Mouse (Mus musculus): ENCODE data around the gene Gse1. TPM values are rescaled to one million over a fixed set of nuclear protein-coding genes. Genes with fewer than 3 reads are reported as not detected.

Gene Gse1
- polyA plus RNA-seq, 1 experiment from 2014 or later, result 10.2 TPM

GRCm38 (mm10) chr8:120543416-120544055, 315.3 kb downstream of the Gse1 start:
- Histone ChIP-seq H3K9me3 (ENCODE audit: control insufficient read depth, low read length) (no peaks in the 10 kb centered on the region), H3K36me3 (ENCODE audit: control insufficient read depth, insufficient read depth, low read length) (no peaks in the 10 kb centered on the region), H3K9ac (ENCODE audit: low read length) (no peak overlapping the region), H3K27me3 (ENCODE audit: control insufficient read depth, insufficient read depth, low read depth, low read length) (no peaks in the 10 kb centered on the region), H3K4me1 (replicated peaks; ENCODE audit: control insufficient read depth, insufficient read depth, low read length) (peaks cover 57% of the 10 kb centered on the region), H3K27ac (ENCODE audit: low read length) (no peak overlapping the region), H3K4me2 (ENCODE audit: low read depth, low read length) (no peak overlapping the region), H3K4me3 (ENCODE audit: low read length) (no peak overlapping the region)
- 56% methylated on average over 8 of the region's 8 CpGs for WGBS
- ATAC-seq (ENCODE audit: low read depth), result no peak

GRCm38 (mm10) chr8:120544155-120544554, 315.9 kb downstream of the Gse1 start:
- Histone ChIP-seq H3K9me3 (ENCODE audit: control insufficient read depth, low read length) (no peaks in the 10 kb centered on the region), H3K36me3 (ENCODE audit: control insufficient read depth, insufficient read depth, low read length) (no peaks in the 10 kb centered on the region), H3K4me2 (ENCODE audit: low read depth, low read length) (no peak overlapping the region), H3K27me3 (ENCODE audit: control insufficient read depth, insufficient read depth, low read depth, low read length) (no peaks in the 10 kb centered on the region), H3K4me3 (ENCODE audit: low read length) (no peak overlapping the region), H3K9ac (ENCODE audit: low read length) (no peak overlapping the region), H3K27ac (ENCODE audit: low read length) (no peak overlapping the region), H3K4me1 (replicated peaks; ENCODE audit: control insufficient read depth, insufficient read depth, low read length) (peaks cover 54% of the 10 kb centered on the region)
- 82% methylated on average over 5 of the region's 5 CpGs for WGBS
- no peak for ATAC-seq (ENCODE audit: low read depth)

GRCm38 (mm10) chr8:120547562-120547961, 319.3 kb downstream of the Gse1 start:
- Histone ChIP-seq H3K4me2 (ENCODE audit: low read depth, low read length) (no peak overlapping the region), H3K27me3 (ENCODE audit: control insufficient read depth, insufficient read depth, low read depth, low read length) (no peaks in the 10 kb centered on the region), H3K4me1 (replicated peaks; ENCODE audit: control insufficient read depth, insufficient read depth, low read length) (peaks cover 55% of the 10 kb centered on the region), H3K4me3 (ENCODE audit: low read length) (no peak overlapping the region), H3K9me3 (ENCODE audit: control insufficient read depth, low read length) (no peaks in the 10 kb centered on the region), H3K9ac (ENCODE audit: low read length) (no peak overlapping the region), H3K36me3 (ENCODE audit: control insufficient read depth, insufficient read depth, low read length) (no peaks in the 10 kb centered on the region), H3K27ac (ENCODE audit: low read length) (no peak overlapping the region)
- no peak for ATAC-seq (ENCODE audit: low read depth)
- WGBS, result 58% methylated on average over 9 of the region's 9 CpGs

GRCm38 (mm10) chr8:120548313-120548761, 320.1 kb downstream of the Gse1 start:
- 51% methylated on average over 16 of the region's 16 CpGs for WGBS
- no peak overlapping the region for H3K9ac ChIP-seq (ENCODE audit: low read length)
- H3K36me3 ChIP-seq (ENCODE audit: control insufficient read depth, insufficient read depth, low read length), result no peaks in the 10 kb centered on the region
- no peak for ATAC-seq (ENCODE audit: low read depth)
- no peak overlapping the region for H3K27ac ChIP-seq (ENCODE audit: low read length)
- H3K4me3 ChIP-seq (ENCODE audit: low read length), result no peak overlapping the region
- H3K27me3 ChIP-seq (ENCODE audit: control insufficient read depth, insufficient read depth, low read depth, low read length), result no peaks in the 10 kb centered on the region
- no peak overlapping the region for H3K4me2 ChIP-seq (ENCODE audit: low read depth, low read length)
- H3K9me3 ChIP-seq (ENCODE audit: control insufficient read depth, low read length), result no peaks in the 10 kb centered on the region
- peaks cover 47% of the 10 kb centered on the region for H3K4me1 ChIP-seq (replicated peaks; ENCODE audit: control insufficient read depth, insufficient read depth, low read length)

GRCm38 (mm10) chr8:120549321-120549921, 321.2 kb downstream of the Gse1 start:
- Histone ChIP-seq H3K27me3 (ENCODE audit: control insufficient read depth, insufficient read depth, low read depth, low read length) (no peaks in the 10 kb centered on the region), H3K9me3 (ENCODE audit: control insufficient read depth, low read length) (no peaks in the 10 kb centered on the region), H3K36me3 (ENCODE audit: control insufficient read depth, insufficient read depth, low read length) (peaks cover 6% of the 10 kb centered on the region; the same call in 1 of the 2 replicates), H3K4me2 (ENCODE audit: low read depth, low read length) (peak overlapping the region; percentile 33), H3K27ac (ENCODE audit: low read length) (no peak overlapping the region), H3K4me1 (replicated peaks; ENCODE audit: control insufficient read depth, insufficient read depth, low read length) (peaks cover 43% of the 10 kb centered on the region), H3K9ac (ENCODE audit: low read length) (0 out of 2 replicates have a peak overlapping the region, but pooled peaks have one; percentile 2), H3K4me3 (ENCODE audit: low read length) (no peak overlapping the region)
- ATAC-seq (ENCODE audit: low read depth), result peak; percentile 32; the same call in 1 of the 2 replicates
- WGBS, result 23% methylated on average over 23 of the region's 25 CpGs

GRCm38 (mm10) chr8:120549922-120550321, 321.7 kb downstream of the Gse1 start:
- H3K27me3 ChIP-seq (ENCODE audit: control insufficient read depth, insufficient read depth, low read depth, low read length), result no peaks in the 10 kb centered on the region
- no peaks in the 10 kb centered on the region for H3K9me3 ChIP-seq (ENCODE audit: control insufficient read depth, low read length)
- H3K36me3 ChIP-seq (ENCODE audit: control insufficient read depth, insufficient read depth, low read length), result peaks cover 6% of the 10 kb centered on the region; the same call in 1 of the 2 replicates
- peaks cover 43% of the 10 kb centered on the region for H3K4me1 ChIP-seq (replicated peaks; ENCODE audit: control insufficient read depth, insufficient read depth, low read length)
- no peak overlapping the region for H3K27ac ChIP-seq (ENCODE audit: low read length)
- no peak overlapping the region for H3K9ac ChIP-seq (ENCODE audit: low read length)
- 33% methylated on average over 11 of the region's 11 CpGs for WGBS
- H3K4me3 ChIP-seq (ENCODE audit: low read length), result no peak overlapping the region
- no peak overlapping the region for H3K4me2 ChIP-seq (ENCODE audit: low read depth, low read length)
- no peak for ATAC-seq (ENCODE audit: low read depth)

- Histone ChIP-seq H3K9ac (ENCODE audit: low read length) (no peak overlapping the region), H3K36me3 (ENCODE audit: control insufficient read depth, insufficient read depth, low read length) (peaks cover 6% of the 10 kb centered on the region; the same call in 1 of the 2 replicates), H3K4me1 (replicated peaks; ENCODE audit: control insufficient read depth, insufficient read depth, low read length) (peaks cover 42% of the 10 kb centered on the region), H3K27me3 (ENCODE audit: control insufficient read depth, insufficient read depth, low read depth, low read length) (no peaks in the 10 kb centered on the region), H3K4me3 (ENCODE audit: low read length) (no peak overlapping the region), H3K4me2 (ENCODE audit: low read depth, low read length) (no peak overlapping the region), H3K9me3 (ENCODE audit: control insufficient read depth, low read length) (no peaks in the 10 kb centered on the region), H3K27ac (ENCODE audit: low read length) (no peak overlapping the region)
- no peak for ATAC-seq (ENCODE audit: low read depth)
- 40% methylated on average over 12 of the region's 12 CpGs for WGBS
Measured at GRCm38 (mm10) chr8:120550430-120550829, 322.2 kb downstream of the Gse1 start.

GRCm38 (mm10) chr8:120550937-120551676, 322.9 kb downstream of the Gse1 start:
- ATAC-seq (ENCODE audit: low read depth), result no peak
- H3K9ac ChIP-seq (ENCODE audit: low read length), result no peak overlapping the region
- H3K36me3 ChIP-seq (ENCODE audit: control insufficient read depth, insufficient read depth, low read length), result peaks cover 6% of the 10 kb centered on the region; the same call in 1 of the 2 replicates
- no peaks in the 10 kb centered on the region for H3K27me3 ChIP-seq (ENCODE audit: control insufficient read depth, insufficient read depth, low read depth, low read length)
- H3K27ac ChIP-seq (ENCODE audit: low read length), result no peak overlapping the region
- peaks cover 46% of the 10 kb centered on the region for H3K4me1 ChIP-seq (replicated peaks; ENCODE audit: control insufficient read depth, insufficient read depth, low read length)
- no peaks in the 10 kb centered on the region for H3K9me3 ChIP-seq (ENCODE audit: control insufficient read depth, low read length)
- no peak overlapping the region for H3K4me3 ChIP-seq (ENCODE audit: low read length)
- no peak overlapping the region for H3K4me2 ChIP-seq (ENCODE audit: low read depth, low read length)
- WGBS, result 71% methylated on average over 11 of the region's 11 CpGs

- no peak for ATAC-seq (ENCODE audit: low read depth)
- no peak overlapping the region for H3K27ac ChIP-seq (ENCODE audit: low read length)
- H3K4me1 ChIP-seq (replicated peaks; ENCODE audit: control insufficient read depth, insufficient read depth, low read length), result peaks cover 50% of the 10 kb centered on the region
- no peak overlapping the region for H3K4me3 ChIP-seq (ENCODE audit: low read length)
- H3K36me3 ChIP-seq (ENCODE audit: control insufficient read depth, insufficient read depth, low read length), result peaks cover 6% of the 10 kb centered on the region; the same call in 1 of the 2 replicates
- H3K27me3 ChIP-seq (ENCODE audit: control insufficient read depth, insufficient read depth, low read depth, low read length), result no peaks in the 10 kb centered on the region
- H3K9me3 ChIP-seq (ENCODE audit: control insufficient read depth, low read length), result no peaks in the 10 kb centered on the region
- 90% methylated on average over 3 of the region's 3 CpGs for WGBS
- no peak overlapping the region for H3K4me2 ChIP-seq (ENCODE audit: low read depth, low read length)
- H3K9ac ChIP-seq (ENCODE audit: low read length), result no peak overlapping the region
Measured at GRCm38 (mm10) chr8:120551677-120551980, 323.4 kb downstream of the Gse1 start.
